Mouse (Mus musculus) kidney, embryonic 15.5 days (tissue): ENCODE results near the gene Nfatc2ip. TPM values are rescaled to one million over a fixed set of nuclear protein-coding genes. Genes with fewer than 3 reads are reported as not detected.

Experiments
- ATAC-seq: fragments of 200-750 bp; cut with Nextera tagmentation; replicated peaks from 2 replicates; pipeline ENCODE4 v1.8.0; 2017; ENCODE audit warnings: moderate TSS enrichment; ENCODE audit not compliant: low FRiP score
- H3K27ac ChIP-seq: fragments of 300-500 bp; sonication (generic); 2 replicates; pipeline ENCODE4 v1.5.1; 2015; ENCODE audit warnings: mild to moderate bottlenecking, inconsistent platforms
- H3K27me3 ChIP-seq: fragments of 300-500 bp; sonication (generic); 2 replicates; pipeline ENCODE4 v1.6.1; 2015; ENCODE audit warnings: inconsistent platforms
- H3K36me3 ChIP-seq: fragments of 300-500 bp; sonication (generic); 2 replicates; pipeline ENCODE4 v1.6.1; 2015; ENCODE audit warnings: inconsistent platforms
- H3K4me1 ChIP-seq: fragments of 300-500 bp; sonication (generic); 2 replicates; pipeline ENCODE4 v1.6.1; 2015; ENCODE audit warnings: inconsistent platforms
- H3K4me2 ChIP-seq: fragments of 300-500 bp; sonication (generic); 2 replicates; pipeline ENCODE4 v1.6.1; 2015; ENCODE audit warnings: moderate library complexity, mild to moderate bottlenecking, inconsistent platforms
- H3K4me3 ChIP-seq: fragments of 300-500 bp; sonication (generic); replicated peaks from 2 replicates; pipeline ENCODE4 v1.5.1; 2015; ENCODE audit warnings: mild to moderate bottlenecking, inconsistent platforms
- H3K9ac ChIP-seq: fragments of 300-500 bp; sonication (generic); 2 replicates; pipeline ENCODE4 v1.6.1; 2015; ENCODE audit warnings: mild to moderate bottlenecking, inconsistent platforms
- H3K9me3 ChIP-seq: fragments of 300-500 bp; sonication (generic); replicated peaks from 2 replicates; pipeline ENCODE4 v1.6.1; 2016; ENCODE audit warnings: inconsistent platforms
- WGBS: fragments of 180-500 bp; shearing (Covaris S2); methylation state at CpG from one replicate; pipeline ENCODE4 v1.1.7; 2015; ENCODE audit warnings: mixed read lengths; 5-methylcytosine and 5-hydroxymethylcytosine counted together
- polyA plus RNA-seq: library from polyadenylated mRNA; unstranded; fragments of >200 nt; fragmentation: Nextera tagmentation; extraction: Ambion mirVana; gene quantifications from 2 replicates; pipeline ENCODE4 v1.2.1, GENCODE M21; 2015

Nfatc2ip gene
- polyA plus RNA-seq, 1 experiment from 2014 or later = 2.9 TPM

DNA sequence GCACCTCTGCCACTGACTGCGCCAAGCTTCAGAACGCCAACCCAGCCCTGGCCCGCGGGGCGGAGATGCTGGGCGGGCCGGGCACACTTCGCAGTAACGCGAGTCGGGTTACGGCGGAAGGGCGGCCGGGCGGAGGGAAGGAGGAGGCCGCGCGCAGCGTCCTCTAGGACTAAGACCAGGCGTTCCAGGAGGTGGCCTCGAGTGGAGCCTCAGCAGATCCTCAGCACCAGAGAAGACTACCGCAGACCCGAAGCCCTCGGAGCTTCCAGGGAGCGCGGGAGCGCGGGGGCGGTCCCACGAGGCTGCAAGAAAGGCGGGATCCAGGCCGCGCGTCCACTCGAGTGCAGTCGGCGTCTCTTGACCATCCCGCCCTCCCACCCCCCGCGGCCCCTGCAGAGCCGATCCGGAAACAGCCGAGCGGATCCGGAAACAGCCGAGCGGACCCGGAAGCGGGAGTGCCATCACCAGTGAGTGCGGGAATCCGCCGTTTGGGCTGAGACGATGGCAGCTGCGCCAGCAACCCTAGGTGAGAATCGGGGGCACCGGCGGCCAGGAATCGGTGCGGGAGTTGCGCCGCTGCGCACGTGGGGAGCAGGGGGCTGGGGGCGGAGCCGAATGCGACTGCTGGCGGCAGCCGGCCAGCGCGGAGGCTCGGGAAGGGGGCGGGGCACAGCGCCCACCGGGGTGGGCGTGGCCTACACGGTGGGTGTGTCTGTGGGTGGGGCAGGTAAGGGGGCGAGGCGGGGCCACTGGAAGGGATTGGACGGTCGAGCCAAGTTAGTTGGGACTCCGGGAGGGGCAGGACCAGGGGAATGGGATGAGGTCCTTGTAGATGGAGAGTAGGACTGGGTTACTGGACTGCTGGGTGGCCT is 32.3 kb upstream of the Nfatc2ip start, which contains the start of gene Rabep2:
Gene Rabep2 (plus strand): TSS at position 129 of the 872 bp plus-strand sequence.
- Histone ChIP-seq H3K9ac (peak within 1 kb of the TSS; percentile 67), H3K4me1 (peaks cover 15% of the 10 kb centered on the region), H3K27me3 (no peaks in the 10 kb centered on the region), H3K36me3 (peaks cover 19% of the 10 kb centered on the region), H3K9me3 (0 out of 2 replicates have a peak, but pooled peaks cover 3% of the 10 kb centered on the region), H3K27ac (peak within 1 kb of the TSS; percentile 96), H3K4me3 (peak within 1 kb of the TSS; percentile 72), H3K4me2 (peak within 1 kb of the TSS; percentile 79)
- under 1% methylated on average over 80 of the region's 82 CpGs for WGBS
- peak; percentile 94 for ATAC-seq

DNA sequence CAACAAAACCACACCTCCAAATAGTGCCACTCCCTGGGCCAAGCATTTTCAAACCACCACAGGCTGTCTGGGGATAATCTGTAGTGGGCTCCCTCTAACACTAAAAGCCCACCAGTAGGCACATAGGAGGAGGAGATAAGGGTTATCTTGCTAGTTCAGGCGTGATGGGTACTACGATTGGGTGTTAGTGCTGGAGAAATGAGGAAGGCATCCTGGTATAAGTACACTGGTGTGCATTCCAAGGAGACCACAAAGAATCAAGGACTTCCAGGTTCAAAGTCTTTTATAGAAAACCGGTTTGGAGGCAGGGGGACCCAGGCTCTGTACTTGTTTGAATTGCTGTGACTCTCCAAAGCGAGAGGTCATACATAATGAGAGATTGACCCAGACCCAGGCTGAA is 31.6 kb upstream of the Nfatc2ip start:
- Histone ChIP-seq H3K9ac (peak overlapping the region; percentile 67), H3K36me3 (peaks cover 13% of the 10 kb centered on the region), H3K4me3 (peak overlapping the region; percentile 72), H3K27me3 (no peaks in the 10 kb centered on the region), H3K4me2 (peak overlapping the region; percentile 79), H3K9me3 (0 out of 2 replicates have a peak, but pooled peaks cover 3% of the 10 kb centered on the region), H3K4me1 (peaks cover 15% of the 10 kb centered on the region), H3K27ac (peak overlapping the region; percentile 96)
- no peak for ATAC-seq
- WGBS = 15% methylated on average over 4 of the region's 4 CpGs

DNA sequence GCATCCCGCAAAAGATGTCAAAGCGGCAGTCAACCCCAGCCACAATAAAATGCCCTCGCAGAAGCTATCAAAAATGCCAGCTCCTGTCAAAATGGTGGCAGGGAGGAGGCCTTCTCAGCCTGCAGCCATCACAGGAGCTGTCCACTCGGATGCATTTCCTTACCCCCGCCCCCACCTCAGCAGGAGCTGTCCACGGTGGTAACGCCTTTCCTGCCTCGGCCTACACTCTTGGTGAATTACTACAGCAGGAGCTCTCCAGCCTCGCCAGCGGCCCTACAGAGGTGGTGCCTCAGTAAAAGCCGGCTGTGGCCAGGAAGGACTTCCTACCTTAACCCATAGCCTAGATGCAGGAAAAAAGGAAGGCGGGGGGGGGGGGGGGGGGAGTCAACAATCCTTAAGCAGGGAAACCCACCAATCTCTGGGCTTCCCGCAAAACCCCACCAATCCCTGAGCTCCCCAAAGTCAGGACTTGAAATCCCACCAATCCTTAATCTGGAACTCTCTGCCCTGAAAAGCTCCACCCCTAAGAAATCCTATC is 30.9 kb upstream of the Nfatc2ip start:
- H3K4me2 ChIP-seq = no peak overlapping the region
- H3K27ac ChIP-seq = no peak overlapping the region

DNA sequence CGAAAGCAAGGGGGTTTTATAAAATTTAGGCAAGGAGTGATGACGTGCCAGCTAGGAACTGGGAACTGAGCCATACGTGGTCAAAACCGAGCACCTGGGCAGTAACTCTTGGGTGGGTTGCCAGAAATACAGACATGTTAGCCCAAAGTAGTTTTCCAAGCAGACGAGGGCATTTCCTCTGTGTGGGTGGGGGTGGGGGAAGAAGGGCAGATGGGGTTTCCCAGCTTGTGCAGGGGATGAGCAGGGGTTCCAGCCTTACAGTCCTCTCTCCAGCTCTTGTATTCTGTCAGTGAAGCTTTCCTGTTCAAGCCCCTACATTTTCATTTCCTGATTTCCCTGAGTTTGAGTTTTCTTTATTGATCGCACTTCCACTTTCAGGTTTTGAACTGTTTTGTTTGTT is 27.6 kb upstream of the Nfatc2ip start:
- peaks cover 10% of the 10 kb centered on the region for H3K4me1 ChIP-seq
- no peak for ATAC-seq
- no peak overlapping the region for H3K4me3 ChIP-seq
- 0 out of 2 replicates have a peak, but pooled peaks cover 3% of the 10 kb centered on the region for H3K9me3 ChIP-seq
- H3K27ac ChIP-seq = no peak overlapping the region
- no peak overlapping the region for H3K9ac ChIP-seq
- WGBS = 84% methylated on average over 6 of the region's 6 CpGs
- no peak overlapping the region for H3K4me2 ChIP-seq
- no peaks in the 10 kb centered on the region for H3K27me3 ChIP-seq
- H3K36me3 ChIP-seq = no peaks in the 10 kb centered on the region

More for the DNA sequence above, 30.9 kb upstream of the Nfatc2ip start:
- Histone ChIP-seq H3K9me3 (0 out of 2 replicates have a peak, but pooled peaks cover 3% of the 10 kb centered on the region), H3K36me3 (peaks cover 9% of the 10 kb centered on the region), H3K4me3 (no peak overlapping the region), H3K4me1 (peaks cover 15% of the 10 kb centered on the region), H3K27me3 (no peaks in the 10 kb centered on the region), H3K9ac (no peak overlapping the region)
- no peak for ATAC-seq
- WGBS = 50% methylated on average over 12 of the region's 13 CpGs

DNA sequence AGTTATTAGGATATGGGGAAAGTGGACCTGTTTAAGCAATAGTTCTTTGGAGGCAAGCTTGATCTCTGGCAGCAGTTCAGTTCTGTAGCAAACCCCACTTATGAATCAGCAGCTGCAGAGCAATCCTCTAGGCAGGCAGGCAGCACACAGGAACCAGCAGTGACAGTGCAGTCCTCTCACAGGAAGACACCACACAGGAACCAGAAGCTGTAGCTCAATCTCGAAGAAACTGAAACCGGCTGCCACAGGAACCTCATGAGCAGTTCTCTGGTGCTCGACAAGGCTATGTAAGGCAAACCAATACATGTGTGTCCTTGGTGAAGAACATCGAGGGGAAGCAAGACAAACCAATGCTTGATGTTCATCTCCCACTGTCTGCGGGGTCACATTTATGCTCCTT is 25.2 kb upstream of the Nfatc2ip start:
- 80% methylated on average over 5 of the region's 5 CpGs for WGBS
- Histone ChIP-seq H3K4me1 (peaks cover under 1% of the 10 kb centered on the region; the same call in 1 of the 2 replicates), H3K9me3 (0 out of 2 replicates have a peak, but pooled peaks cover 3% of the 10 kb centered on the region), H3K9ac (no peak overlapping the region), H3K4me2 (no peak overlapping the region), H3K36me3 (no peaks in the 10 kb centered on the region), H3K27ac (no peak overlapping the region), H3K4me3 (no peak overlapping the region), H3K27me3 (no peaks in the 10 kb centered on the region)
- ATAC-seq = no peak

DNA sequence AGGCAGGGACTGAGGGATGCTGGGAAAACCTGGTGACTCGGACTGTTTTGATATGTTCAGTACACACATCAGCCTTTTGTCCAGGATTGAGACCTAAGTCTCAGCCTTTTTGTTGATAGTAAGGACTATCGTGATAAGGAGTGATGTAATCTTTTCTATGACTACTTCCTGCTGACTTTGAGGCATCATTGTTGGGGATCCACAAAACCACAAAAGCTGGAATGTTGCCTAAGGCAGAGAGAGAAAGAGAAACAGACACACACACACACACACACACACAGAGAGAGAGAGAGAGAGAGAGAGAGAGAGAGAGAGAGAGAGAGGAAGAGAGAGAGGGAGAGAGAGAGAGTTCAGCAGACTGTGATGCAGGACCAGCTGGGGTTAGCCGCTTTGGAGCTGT is 22.0 kb upstream of the Nfatc2ip start:
- WGBS = 70% methylated on average over 3 of the region's 3 CpGs
- no peak overlapping the region for H3K4me3 ChIP-seq
- H3K9me3 ChIP-seq = no peaks in the 10 kb centered on the region
- peaks cover 3% of the 10 kb centered on the region; the same call in 1 of the 2 replicates for H3K4me1 ChIP-seq
- H3K36me3 ChIP-seq = no peaks in the 10 kb centered on the region
- no peak overlapping the region for H3K4me2 ChIP-seq
- no peak overlapping the region for H3K9ac ChIP-seq
- no peak for ATAC-seq
- no peaks in the 10 kb centered on the region for H3K27me3 ChIP-seq
- no peak overlapping the region for H3K27ac ChIP-seq

DNA sequence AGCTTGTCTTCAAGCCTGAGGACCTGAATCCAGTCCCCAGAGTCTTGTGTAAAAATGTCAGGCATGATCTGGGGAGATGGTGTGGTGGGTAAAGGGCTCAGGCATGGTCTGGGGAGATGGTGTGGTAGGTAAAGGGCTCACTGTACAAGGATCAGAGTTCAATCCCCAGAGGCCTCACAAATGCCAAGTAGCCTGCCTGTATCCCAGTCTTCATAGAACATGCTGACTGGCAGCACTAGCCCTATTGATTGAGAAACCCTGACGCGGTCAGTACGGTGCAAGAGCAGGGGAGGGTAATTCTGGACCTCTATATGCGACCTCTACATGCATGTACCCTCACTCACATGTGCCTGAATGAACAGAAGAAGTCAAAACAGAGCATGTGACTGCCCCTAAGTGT is 21.1 kb upstream of the Nfatc2ip start:
- Histone ChIP-seq H3K4me3 (no peak overlapping the region), H3K9ac (no peak overlapping the region), H3K27ac (no peak overlapping the region), H3K4me2 (no peak overlapping the region), H3K4me1 (peaks cover 3% of the 10 kb centered on the region; the same call in 1 of the 2 replicates), H3K27me3 (no peaks in the 10 kb centered on the region), H3K9me3 (no peaks in the 10 kb centered on the region), H3K36me3 (no peaks in the 10 kb centered on the region)
- 82% methylated on average over 4 of the region's 4 CpGs for WGBS
- no peak for ATAC-seq

DNA sequence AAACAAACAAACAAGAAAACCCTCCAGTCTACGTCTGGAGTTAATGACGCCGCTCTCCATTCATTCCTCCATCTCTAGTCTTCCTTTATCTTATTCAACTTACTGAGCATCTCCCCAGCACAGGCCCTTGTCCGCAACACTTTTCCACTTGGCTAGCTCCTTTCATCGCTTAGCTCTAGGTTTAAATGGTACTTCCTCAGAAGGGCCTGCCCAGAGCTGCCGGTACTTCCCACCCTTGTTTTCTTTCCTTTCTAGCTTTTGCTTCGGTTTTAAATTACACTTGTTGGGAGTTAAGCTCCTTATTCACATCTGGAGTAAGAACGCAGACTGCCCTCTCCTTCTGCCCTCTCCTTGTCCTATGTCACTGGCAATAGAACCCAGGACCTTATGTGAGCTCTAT is 20.5 kb upstream of the Nfatc2ip start:
- H3K9ac ChIP-seq = no peak overlapping the region
- WGBS = 41% methylated on average over 8 of the region's 8 CpGs
- no peak overlapping the region for H3K4me3 ChIP-seq
- no peaks in the 10 kb centered on the region for H3K27me3 ChIP-seq
- H3K27ac ChIP-seq = no peak overlapping the region
- no peaks in the 10 kb centered on the region for H3K9me3 ChIP-seq
- H3K36me3 ChIP-seq = no peaks in the 10 kb centered on the region
- no peak for ATAC-seq
- peaks cover 3% of the 10 kb centered on the region; the same call in 1 of the 2 replicates for H3K4me1 ChIP-seq
- no peak overlapping the region for H3K4me2 ChIP-seq

DNA sequence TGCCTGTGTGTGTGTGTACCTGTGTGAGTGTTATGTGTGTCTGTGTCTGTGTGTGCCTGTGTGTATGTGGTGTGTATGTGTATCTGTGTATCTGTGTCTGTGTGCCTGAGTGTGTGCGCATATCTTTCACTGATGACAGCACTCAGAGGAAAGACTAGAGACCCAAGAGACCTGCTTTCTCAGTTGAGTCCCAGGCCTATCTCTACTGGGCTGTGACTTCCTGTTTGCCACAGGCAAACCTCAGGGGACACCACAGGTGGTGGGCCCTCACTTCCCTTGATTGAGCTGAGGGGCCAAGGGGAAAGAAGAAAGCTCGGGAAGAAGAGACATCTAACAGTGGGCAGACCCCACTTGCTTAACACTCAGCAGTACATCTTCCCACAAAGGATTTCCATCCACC is 20.1 kb upstream of the Nfatc2ip start:
- no peak for ATAC-seq

DNA sequence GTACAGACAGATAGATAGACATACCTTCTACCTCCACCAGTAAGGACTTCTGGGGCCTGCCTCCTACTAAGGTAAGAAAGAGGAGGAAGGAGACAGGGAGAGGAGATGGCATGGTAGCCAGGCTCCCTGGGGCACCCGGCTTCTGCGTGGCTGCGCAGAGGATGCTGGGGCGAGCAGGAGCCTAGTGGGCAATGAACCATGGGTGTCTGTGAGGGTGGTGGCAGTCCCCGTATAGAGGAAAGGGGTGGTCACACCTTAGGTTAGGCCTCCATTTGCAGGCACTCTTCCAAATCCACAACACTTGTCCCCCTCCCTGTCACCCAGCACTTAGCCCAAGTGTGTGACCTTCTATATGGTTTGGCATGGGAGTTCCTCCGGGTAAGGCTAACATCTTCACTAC is 18.2 kb upstream of the Nfatc2ip start, which contains the start of gene Cd19:
Gene Cd19 (minus strand): TSS at position 165 of the 400 bp plus-strand sequence.
- Histone ChIP-seq H3K27me3 (no peaks in the 10 kb centered on the region), H3K4me2 (no peak within 1 kb of the TSS), H3K4me1 (peaks cover 3% of the 10 kb centered on the region; the same call in 1 of the 2 replicates), H3K4me3 (no peak within 1 kb of the TSS), H3K36me3 (no peaks in the 10 kb centered on the region), H3K9me3 (no peaks in the 10 kb centered on the region), H3K27ac (no peak within 1 kb of the TSS), H3K9ac (no peak within 1 kb of the TSS)
- 79% methylated on average over 6 of the region's 6 CpGs for WGBS
- ATAC-seq = no peak

More for the DNA sequence above, 20.1 kb upstream of the Nfatc2ip start:
- H3K4me2 ChIP-seq = no peak overlapping the region
- peaks cover 3% of the 10 kb centered on the region; the same call in 1 of the 2 replicates for H3K4me1 ChIP-seq
- H3K36me3 ChIP-seq = no peaks in the 10 kb centered on the region
- no peak overlapping the region for H3K4me3 ChIP-seq
- no peak overlapping the region for H3K9ac ChIP-seq
- no peaks in the 10 kb centered on the region for H3K27me3 ChIP-seq
- 58% methylated on average over 2 of the region's 2 CpGs for WGBS
- H3K9me3 ChIP-seq = no peaks in the 10 kb centered on the region
- no peak overlapping the region for H3K27ac ChIP-seq

DNA sequence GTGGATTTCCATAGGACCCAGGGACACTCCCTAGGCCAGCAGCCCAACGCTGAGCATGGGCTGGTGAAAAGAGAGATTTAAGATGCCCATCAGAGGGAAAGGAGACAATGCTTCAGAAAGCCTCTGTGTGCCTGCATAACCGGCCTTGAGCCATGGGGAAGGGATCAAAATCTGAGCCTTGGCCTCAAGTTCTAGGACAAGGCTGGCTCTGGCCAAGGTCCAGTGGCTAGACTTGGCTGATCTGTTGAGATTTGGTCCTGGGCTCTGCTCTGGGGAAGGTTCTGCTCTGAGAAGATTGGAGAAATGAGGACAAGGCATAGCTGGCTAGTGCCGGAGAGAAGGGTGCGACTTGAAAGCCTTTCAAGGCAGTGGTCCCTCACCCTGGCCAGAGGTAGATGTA is 14.5 kb upstream of the Nfatc2ip start:
- no peak for ATAC-seq
- no peak overlapping the region for H3K4me3 ChIP-seq
- no peaks in the 10 kb centered on the region for H3K9me3 ChIP-seq
- H3K4me1 ChIP-seq = no peaks in the 10 kb centered on the region
- H3K27me3 ChIP-seq = no peaks in the 10 kb centered on the region
- no peak overlapping the region for H3K27ac ChIP-seq
- WGBS = 91% methylated on average over 4 of the region's 4 CpGs
- H3K9ac ChIP-seq = no peak overlapping the region
- H3K4me2 ChIP-seq = no peak overlapping the region
- H3K36me3 ChIP-seq = no peaks in the 10 kb centered on the region

DNA sequence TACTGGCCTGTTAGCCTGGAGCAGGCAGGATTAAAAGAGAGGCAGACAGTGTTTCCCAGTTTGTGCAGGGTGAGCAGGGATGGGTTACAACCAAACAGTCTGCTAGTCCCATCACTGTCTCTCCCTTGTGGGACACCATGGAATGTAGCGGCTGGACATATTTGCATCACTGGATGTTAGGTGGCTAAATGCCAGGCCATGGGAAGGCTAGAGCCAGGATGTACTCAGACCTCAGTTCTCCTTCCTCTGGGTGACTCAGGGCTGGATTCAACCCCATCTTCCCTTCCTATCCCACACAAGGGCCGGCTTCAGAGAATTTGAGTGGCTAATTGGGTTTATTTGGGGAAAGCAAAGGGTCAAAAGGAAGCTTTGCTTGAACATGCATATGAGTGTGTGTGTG is 12.1 kb upstream of the Nfatc2ip start:
- H3K27me3 ChIP-seq = no peaks in the 10 kb centered on the region
- no peaks in the 10 kb centered on the region for H3K4me1 ChIP-seq
- no peaks in the 10 kb centered on the region for H3K36me3 ChIP-seq
- no peak overlapping the region for H3K9ac ChIP-seq
- H3K4me3 ChIP-seq = no peak overlapping the region
- H3K4me2 ChIP-seq = no peak overlapping the region
- H3K9me3 ChIP-seq = no peaks in the 10 kb centered on the region
- WGBS = 85% methylated on average over 2 of the region's 2 CpGs
- no peak overlapping the region for H3K27ac ChIP-seq
- ATAC-seq = no peak
